ENCODE assay signal across 28 mouse cellular contexts in genomic region chr9:95178170-95178569, GRCm38 (mm10).
A peak's percentile ranks its signal among the peaks of the same experiment; 100 is the strongest.
DNase-seq lines count a peak whose midpoint lies in the region; ATAC-seq and TF ChIP-seq lines count a peak whose summit lies in the region.
"Had no signal": no experiment of that assay in that cellular context is flagged by ENCODE, and none has a peak within 500 bp of the region (broad histone marks: within the 10 kb centered on the region; RNA-seq: fewer than 3 reads in every experiment).

No protein-coding gene starts in this region.

- WGBS in liver, adult 2 months, result 36% methylated on average over 3 of the region's 3 CpGs
- WGBS in liver, embryonic 14.5 days (ENCODE audit: insufficient replicate concordance), result 51% methylated on average over 3 of the region's 3 CpGs
- 62% methylated on average over 3 of the region's 3 CpGs for WGBS in liver, postnatal 0 days (ENCODE audit: insufficient replicate concordance)

- H3K9me3 ChIP-seq in liver, embryonic 14.5 days (ENCODE audit: control insufficient read depth, low read length), result no peaks in the 10 kb centered on the region
- no peaks in the 10 kb centered on the region for H3K9me3 ChIP-seq in liver, postnatal 0 days (ENCODE audit: low read length)
- H3K9me3 ChIP-seq: embryonic facial prominence, embryonic 12.5 days; embryonic facial prominence, embryonic 15.5 days; forebrain, embryonic 15.5 days; heart, embryonic 12.5 days; heart, embryonic 15.5 days; hindbrain, embryonic 10.5 days; hindbrain, embryonic 13.5 days had no signal

- H3K4me1 ChIP-seq in liver, adult 2 months (ENCODE audit: control insufficient read depth, insufficient read depth, low read length), result 0 out of 2 replicates have a peak, but pooled peaks cover 2% of the 10 kb centered on the region
- peaks cover 0 to 5% of the 10 kb centered on the region in 2 experiments; a peak in 1 of 4 replicates for H3K4me1 ChIP-seq in liver, embryonic 14.5 days (replicated peaks; ENCODE audit: control insufficient read depth in 2 of 2, insufficient read depth in 2 of 2, low read length in 1 of 2)
- H3K4me1 ChIP-seq in liver, postnatal 0 days (ENCODE audit: insufficient read depth), result peaks cover 8% of the 10 kb centered on the region; the same call in 1 of the 2 replicates
- H3K4me1 ChIP-seq: heart, embryonic 12.5 days; heart, embryonic 15.5 days had no signal

- no peak overlapping the region for H3K4me3 ChIP-seq in liver, adult 2 months (ENCODE audit: insufficient read depth, low read depth, low read length)
- H3K4me3 ChIP-seq in liver, embryonic 14.5 days (ENCODE audit: insufficient read depth in 1 of 2, low read depth in 2 of 2, low read length in 2 of 2), result no peak overlapping the region
- no peak overlapping the region for H3K4me3 ChIP-seq in liver, postnatal 0 days (ENCODE audit: low read depth, low read length)
- H3K4me3 ChIP-seq: embryonic facial prominence, embryonic 12.5 days; embryonic facial prominence, embryonic 15.5 days; forebrain, embryonic 15.5 days; heart, embryonic 12.5 days; heart, embryonic 15.5 days; hindbrain, embryonic 10.5 days; hindbrain, embryonic 13.5 days had no signal

- no peak for TF ChIP-seq CTCF in liver, adult 2 months (IDR thresholded peaks at IDR 0.05; ENCODE audit: low read depth, low read length)
- TF ChIP-seq CTCF in liver, embryonic 14.5 days (IDR thresholded peaks at IDR 0.05; ENCODE audit: low read depth), result no peak
- no peak for TF ChIP-seq CTCF in liver, postnatal 0 days (IDR thresholded peaks at IDR 0.05; ENCODE audit: low read depth)

- H3K4me2 ChIP-seq in liver, embryonic 14.5 days (ENCODE audit: low read depth), result no peak overlapping the region
- H3K4me2 ChIP-seq in liver, postnatal 0 days (ENCODE audit: low read depth, low read length), result 0 out of 2 replicates have a peak overlapping the region, but pooled peaks have one; percentile 6
- H3K4me2 ChIP-seq: embryonic facial prominence, embryonic 12.5 days; embryonic facial prominence, embryonic 15.5 days; forebrain, embryonic 15.5 days; heart, embryonic 12.5 days; heart, embryonic 15.5 days; hindbrain, embryonic 13.5 days had no signal

- no peak for TF ChIP-seq POLR2A in liver, adult 2 months (IDR thresholded peaks at IDR 0.05; ENCODE audit: extremely low read depth, insufficient read depth, low read length)

- no peaks in the 10 kb centered on the region for H3K27me3 ChIP-seq in liver, adult 2 months (ENCODE audit: control insufficient read depth, insufficient read depth, low read length)
- no peaks in the 10 kb centered on the region for H3K27me3 ChIP-seq in liver, embryonic 14.5 days (ENCODE audit: control insufficient read depth, insufficient read depth, low read length)
- no peaks in the 10 kb centered on the region for H3K27me3 ChIP-seq in liver, postnatal 0 days (ENCODE audit: insufficient read depth, low read length)
- H3K27me3 ChIP-seq: CH12.LX; embryonic facial prominence, embryonic 12.5 days; embryonic facial prominence, embryonic 15.5 days; forebrain, embryonic 15.5 days; heart, embryonic 12.5 days; heart, embryonic 15.5 days; hindbrain, embryonic 13.5 days; Patski had no signal

- no peaks in the 10 kb centered on the region for H3K79me2 ChIP-seq in liver, adult 2 months (ENCODE audit: control insufficient read depth, insufficient read depth, low read length)

- H3K36me3 ChIP-seq in liver, adult 2 months (ENCODE audit: control insufficient read depth, insufficient read depth, low read length), result no peaks in the 10 kb centered on the region
- no peaks in the 10 kb centered on the region for H3K36me3 ChIP-seq in liver, embryonic 14.5 days (replicated peaks; ENCODE audit: control insufficient read depth, insufficient read depth, low read depth)
- H3K36me3 ChIP-seq in liver, postnatal 0 days (replicated peaks; ENCODE audit: insufficient read depth, low read length), result no peaks in the 10 kb centered on the region
- H3K36me3 ChIP-seq: embryonic facial prominence, embryonic 12.5 days; embryonic facial prominence, embryonic 15.5 days; forebrain, embryonic 15.5 days; G1E; heart, embryonic 12.5 days; heart, embryonic 15.5 days; hindbrain, embryonic 10.5 days; hindbrain, embryonic 13.5 days had no signal

- TF ChIP-seq EP300 in liver, embryonic 14.5 days (IDR thresholded peaks at IDR 0.05; ENCODE audit: low read depth), result no peak
- no peak for TF ChIP-seq EP300 in liver, postnatal 0 days (IDR thresholded peaks at IDR 0.05; ENCODE audit: low read depth)

- no peak overlapping the region for H3K9ac ChIP-seq in liver, adult 2 months (ENCODE audit: low read depth, low read length)
- H3K9ac ChIP-seq in liver, embryonic 14.5 days (replicated peaks), result no peak overlapping the region
- H3K9ac ChIP-seq in liver, postnatal 0 days (replicated peaks), result no peak overlapping the region
- H3K9ac ChIP-seq: embryonic facial prominence, embryonic 12.5 days; embryonic facial prominence, embryonic 15.5 days; forebrain, embryonic 15.5 days; heart, embryonic 12.5 days; heart, embryonic 15.5 days; hindbrain, embryonic 13.5 days had no signal

- peak; percentile 33 for DNase-seq in liver, adult 2 months (ENCODE audit: extremely low read depth, low read depth, low spot score)
- DNase-seq in liver, result no peak
- DNase-seq in liver, embryonic 14.5 days (ENCODE audit: low read depth in 3 of 3, low spot score in 3 of 3), result no peak
- DNase-seq in liver, postnatal 0 days, result no peak
- no peak for DNase-seq in spleen, adult 18-20 months
- DNase-seq: adrenal gland, adult 2 months; adrenal gland, postnatal 14 days; B cell, adult 2 months; cerebellum, adult 11 months; cerebellum, adult 2 months; cerebellum, adult 9-11 months; cerebellum, postnatal 25 days; gastrocnemius, postnatal 36 days; heart, postnatal 10 days; heart, postnatal 36 days had no signal

- H3K27ac ChIP-seq in liver, adult 2 months (replicated peaks; ENCODE audit: insufficient read depth, low read depth, low read length), result no peak overlapping the region
- no peak overlapping the region for H3K27ac ChIP-seq in liver, embryonic 14.5 days
- no peak overlapping the region for H3K27ac ChIP-seq in liver, postnatal 0 days (ENCODE audit: low read depth)
- H3K27ac ChIP-seq: embryonic facial prominence, embryonic 12.5 days; embryonic facial prominence, embryonic 15.5 days; forebrain, embryonic 15.5 days; heart, embryonic 15.5 days; hindbrain, embryonic 10.5 days; hindbrain, embryonic 13.5 days; hindbrain, postnatal 0 days had no signal

- 0 out of 2 replicates have a peak, but pooled peaks have one; percentile 39 for ATAC-seq in liver, embryonic 14.5 days (ENCODE audit: insufficient read depth)
- peak; percentile 81 for ATAC-seq in liver, postnatal 0 days
- ATAC-seq in activated CD4-positive, CD25-positive, alpha-beta regulatory T cell, adult 4 months, result no peak
- ATAC-seq: forebrain, embryonic 15.5 days; hindbrain, postnatal 0 days; inflammation-experienced regulatory T-cells, adult 6 months; Patski had no signal
